Mouse (Mus musculus) kidney, adult 8-10 months (tissue): Measurements from ENCODE around the gene Abcg1.

ENCODE experiments used
- DNase-seq, 2 experiments: peaks; one replicate each; pipeline ENCODE4 v3.0.0; 2022

The Abcg1 gene

DNA sequence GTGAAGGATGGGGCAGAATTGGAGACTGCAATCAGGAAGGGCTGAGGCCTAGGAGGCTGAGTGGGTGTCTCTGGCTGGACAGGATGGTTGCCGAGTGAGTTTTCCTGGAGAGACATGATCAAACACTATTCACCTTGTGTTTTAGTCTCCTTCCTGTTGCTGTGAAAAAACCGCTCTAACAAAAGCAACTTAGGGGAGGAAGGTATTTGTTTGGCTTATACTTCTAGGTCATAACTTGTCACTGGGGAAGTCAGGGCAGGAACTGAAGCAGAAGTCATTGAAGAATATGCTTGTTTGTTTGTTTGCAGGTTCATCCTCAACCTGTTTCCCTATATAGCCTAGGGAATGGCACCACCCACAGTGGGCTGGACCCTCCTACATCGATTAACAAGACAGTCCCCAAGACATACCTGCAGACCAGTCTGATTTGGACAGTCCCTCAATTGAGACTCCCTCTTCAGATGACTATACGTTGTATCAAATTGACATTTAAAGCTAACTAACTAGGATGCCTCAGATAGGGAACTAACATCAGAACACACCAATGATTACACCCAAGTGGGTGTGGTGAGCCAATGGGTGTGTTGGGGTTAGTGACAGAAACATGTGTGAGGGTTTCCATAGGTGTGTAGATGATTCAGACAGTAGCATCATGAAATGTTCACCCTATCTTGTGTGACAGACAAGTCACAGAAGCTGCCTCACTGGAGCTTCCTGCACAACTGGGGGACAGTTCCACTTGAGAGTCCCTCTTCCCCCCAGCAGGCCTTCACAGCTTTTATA, 25.0 kb downstream of the Abcg1 start:
- no peak for DNase-seq

DNA sequence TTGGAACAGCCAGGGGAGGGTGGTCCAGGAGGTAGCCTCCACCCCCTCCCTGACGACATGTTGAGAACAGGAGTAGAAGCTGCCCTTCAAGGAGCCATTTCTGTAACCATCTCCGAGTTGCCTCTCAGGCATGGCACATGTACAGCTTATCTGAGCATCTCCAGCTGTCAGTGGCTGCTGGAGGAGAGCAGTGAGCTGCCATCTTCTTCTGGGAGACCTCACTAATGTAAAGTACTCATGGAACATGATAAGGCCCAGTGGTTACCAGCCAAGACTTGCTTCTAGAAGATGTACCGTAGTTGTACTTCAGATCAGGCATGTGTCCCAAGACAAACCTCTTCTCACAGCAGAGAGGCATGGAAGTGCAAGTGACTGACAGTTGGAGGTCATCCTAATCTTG, 28.0 kb downstream of the Abcg1 start:
- DNase-seq: no peak

DNA sequence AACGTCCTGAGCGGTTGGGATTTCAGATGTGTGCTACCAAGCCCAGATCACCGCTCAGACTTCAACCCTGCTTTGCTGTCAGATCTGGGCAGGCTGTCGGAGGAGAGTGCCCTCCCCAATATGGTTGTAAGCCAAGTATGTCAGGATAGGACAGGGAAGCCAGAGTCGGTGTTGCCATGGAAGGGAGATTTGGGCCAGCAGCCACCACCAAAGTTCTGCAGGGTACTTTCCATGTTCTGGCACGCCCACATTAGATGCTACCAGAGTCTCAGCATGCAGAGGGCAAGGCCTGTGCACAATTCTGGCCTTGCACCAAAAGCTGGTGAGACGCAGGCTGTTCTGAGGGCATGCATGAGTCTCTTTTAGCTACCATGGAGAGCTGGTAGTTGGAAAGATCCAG, 28.7 kb downstream of the Abcg1 start:
- no peak for DNase-seq

DNA sequence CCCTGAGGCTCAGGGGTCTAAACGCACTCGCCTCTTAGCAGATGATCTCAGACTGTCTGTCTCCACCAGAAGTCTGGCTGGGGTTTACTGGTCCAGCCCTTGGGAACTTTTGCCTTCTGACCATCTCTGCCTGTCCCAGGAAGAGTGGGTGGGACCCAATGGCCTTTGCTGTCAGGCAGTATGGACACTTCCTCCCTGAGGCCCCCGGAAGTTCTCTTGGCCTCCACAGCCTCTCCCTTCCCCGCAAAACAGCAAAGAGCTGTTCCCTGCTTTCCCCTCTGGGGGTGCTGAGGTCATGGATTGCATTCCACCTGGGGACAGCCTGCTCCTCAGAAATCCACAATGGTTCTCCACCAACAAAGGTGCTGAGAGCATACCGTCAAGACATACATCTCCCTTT, 31.2 kb downstream of the Abcg1 start:
- DNase-seq: no peak

DNA sequence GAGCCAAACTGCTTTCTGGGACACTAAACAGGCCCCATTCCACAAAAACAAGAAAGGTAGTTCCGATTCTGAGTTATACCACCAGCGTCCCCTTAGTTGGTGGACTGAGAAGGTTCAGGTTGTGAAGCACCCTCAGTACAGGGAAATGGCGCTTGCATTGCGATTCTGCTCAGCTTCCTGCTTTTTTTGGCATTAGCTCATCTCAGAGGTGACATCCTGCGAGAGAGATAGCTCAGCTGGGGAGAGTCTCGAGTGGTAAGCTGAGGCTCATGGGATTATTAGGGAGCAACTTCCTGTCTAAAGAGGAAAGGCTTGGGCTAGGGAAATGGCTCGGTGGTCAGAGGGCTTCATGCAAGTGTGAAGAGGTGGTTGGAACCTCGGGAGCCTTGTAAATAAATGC, 32.4 kb downstream of the Abcg1 start:
- no peak for DNase-seq

DNA sequence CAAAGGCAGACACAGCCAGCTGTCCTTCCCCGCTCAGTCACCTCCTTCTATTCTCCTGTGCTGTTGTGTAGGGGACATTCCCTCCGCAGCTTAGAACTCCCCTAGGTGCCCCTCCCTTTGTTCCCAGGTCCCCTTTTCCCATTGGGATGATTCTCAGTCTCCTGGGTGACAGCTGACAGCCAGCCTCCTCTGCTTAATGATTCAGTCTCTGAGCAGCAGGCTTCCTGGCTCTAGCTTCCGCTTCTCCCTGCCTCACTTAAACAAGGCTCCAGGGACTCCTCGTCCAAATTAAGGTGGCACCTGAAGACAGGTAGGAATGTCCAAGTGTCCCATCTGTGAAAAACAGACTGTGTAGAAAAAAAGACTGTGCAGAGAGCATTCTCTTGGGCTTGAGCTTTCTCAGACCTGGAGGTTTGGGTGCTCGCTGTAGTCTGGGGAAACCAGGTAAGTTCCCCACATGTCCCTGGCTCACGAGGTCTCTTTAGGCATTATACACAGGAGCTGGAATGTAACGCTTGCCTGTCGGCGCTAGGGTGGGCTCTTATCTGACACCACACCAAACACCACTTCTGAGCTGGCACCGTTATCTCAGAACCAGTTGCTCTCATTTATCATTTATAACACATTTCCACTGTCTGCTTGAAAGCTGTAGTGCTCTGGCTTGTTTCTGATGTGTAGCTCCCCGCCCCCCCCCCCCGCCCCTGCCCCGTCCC, 33.7 kb downstream of the Abcg1 start:
- DNase-seq: no peak

DNA sequence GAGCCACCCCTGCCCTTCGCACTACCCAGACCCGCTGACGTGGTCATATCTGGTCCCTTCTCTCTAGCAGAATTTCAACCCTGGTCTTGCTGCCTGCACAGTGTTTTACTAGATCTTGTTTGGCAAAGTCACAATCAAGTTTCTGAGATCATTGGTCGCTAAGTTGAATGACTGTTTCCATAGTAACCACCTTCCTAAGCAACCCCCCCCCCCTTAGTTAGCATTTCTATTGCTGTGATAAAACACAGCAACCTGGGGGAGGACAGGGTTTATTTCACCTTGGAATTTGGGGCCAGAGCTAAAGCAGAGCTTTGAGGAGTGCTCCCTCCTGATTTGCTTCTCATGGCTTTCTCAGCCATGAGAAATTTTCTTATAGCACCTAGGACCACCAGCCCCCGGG, 37.3 kb downstream of the Abcg1 start:
- DNase-seq: no peak

DNA sequence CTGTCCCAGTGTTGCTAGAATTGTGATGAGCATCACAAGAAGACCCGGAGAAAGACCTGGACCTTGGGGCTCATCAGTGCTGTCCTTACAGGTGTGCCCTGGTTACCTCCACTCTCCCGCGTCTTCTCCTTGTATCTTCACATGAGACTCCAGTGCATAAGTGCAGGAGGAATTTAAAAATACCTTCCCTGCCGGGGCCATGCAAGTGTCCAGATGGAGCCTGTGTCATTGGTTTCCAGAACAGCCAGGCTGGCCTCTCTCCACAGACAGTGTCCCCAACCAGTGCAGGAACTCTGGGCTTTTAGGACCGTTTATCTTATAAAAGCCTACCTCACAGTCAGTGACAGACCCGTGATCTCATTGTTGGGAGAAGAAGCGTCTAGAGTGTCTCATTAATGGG, 38.1 kb downstream of the Abcg1 start:
- DNase-seq: no peak

DNA sequence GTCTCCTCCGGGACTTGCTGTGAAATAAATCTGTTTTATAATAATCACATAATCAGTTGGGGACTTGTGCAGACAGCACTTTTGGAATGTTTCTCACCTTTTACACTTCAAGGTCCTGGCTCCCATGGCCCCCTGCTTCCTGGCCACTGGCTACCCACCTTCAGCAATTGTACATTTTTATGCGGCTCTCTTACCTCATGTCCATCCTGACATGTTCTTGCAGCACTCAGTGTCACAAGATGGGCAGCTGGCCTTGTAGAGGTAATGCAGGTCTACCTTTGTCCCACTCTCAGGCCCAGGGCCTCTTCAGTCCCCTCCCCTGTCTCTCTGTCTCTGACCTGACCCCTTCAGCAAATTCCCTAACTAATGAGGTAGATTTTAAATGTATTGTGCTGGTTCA, 39.4 kb downstream of the Abcg1 start:
- DNase-seq: no peak

DNA sequence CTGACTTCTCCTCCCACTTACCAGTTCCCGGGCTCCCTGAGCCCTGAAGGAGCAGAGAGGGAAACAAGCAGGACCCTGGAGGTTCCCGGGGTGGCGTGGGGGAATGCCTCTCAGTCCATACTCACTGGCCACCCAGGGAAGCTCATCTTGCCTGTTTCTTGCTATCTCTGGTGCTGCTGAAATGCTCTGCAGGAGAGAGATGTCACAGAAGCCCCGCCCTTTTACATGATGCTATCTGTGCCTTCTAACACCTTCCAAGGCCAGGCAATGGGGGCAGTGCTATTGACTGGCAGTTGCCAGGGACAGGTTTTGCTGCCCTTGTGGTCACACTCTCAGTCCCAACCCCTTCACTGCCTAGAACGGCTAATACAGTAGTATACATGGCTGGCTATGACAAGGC, 41.3 kb downstream of the Abcg1 start:
- DNase-seq: no peak

DNA sequence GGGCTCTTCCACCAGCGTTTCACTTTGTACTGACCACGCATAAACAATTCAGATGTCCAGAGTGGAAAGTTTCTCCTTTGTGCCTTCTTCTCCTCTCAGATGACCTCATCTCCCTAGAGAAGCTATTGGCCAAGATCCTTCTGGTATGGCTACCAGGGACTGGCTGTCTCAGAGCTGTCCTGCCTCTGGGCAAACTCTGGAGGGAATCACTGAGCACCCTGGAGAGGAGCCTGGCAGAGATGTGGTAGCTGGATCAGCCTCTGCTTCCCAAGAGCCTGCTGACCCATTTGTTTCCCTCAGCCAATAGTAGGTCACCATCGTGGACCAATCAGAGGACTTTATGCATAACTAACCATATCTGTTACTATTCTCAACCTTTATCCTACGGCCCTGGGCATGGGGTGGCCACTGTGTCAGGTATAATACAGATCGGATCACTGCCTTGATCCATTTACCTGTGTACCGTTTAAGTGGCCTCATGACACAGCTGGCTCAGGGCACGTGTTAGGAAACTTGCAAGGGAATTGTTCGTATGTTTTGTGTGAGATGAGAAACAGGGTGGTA, 45.6 kb downstream of the Abcg1 start:
- DNase-seq: no peak

DNA sequence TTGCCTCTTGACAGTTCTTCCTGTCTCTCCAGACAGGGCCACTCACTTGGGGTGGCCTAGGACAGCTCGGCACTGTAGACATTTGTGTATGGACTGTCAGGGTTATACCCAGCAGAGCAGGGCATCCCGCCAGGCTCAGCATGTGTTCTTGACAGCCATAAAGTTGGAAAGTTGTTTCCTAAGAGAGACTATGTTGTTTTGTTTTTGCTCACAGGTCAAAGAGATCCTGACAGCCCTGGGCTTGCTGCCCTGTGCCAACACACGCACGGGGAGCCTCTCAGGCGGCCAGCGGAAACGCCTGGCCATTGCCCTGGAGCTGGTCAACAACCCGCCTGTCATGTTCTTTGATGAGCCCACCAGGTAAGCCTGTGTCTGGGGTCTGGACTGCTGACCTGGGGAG, 46.3 kb downstream of the Abcg1 start:
- no peak for DNase-seq

DNA sequence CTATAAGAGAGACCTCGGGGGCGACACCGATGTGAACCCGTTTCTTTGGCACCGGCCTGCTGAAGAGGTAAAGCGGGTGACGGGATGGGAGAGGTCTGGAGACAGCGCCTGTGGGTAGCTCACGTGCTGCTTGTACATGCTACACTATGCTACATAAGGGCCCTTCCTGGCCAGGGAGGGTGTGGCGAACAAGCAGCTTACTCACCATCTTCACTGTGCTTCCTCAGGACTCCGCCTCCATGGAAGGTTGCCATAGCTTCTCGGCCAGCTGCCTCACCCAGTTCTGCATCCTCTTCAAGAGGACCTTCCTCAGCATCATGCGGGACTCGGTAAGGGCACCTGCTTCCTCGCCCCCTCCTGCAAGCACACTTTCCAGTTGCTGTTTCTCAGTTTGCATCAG, 50.9 kb downstream of the Abcg1 start:
- no peak for DNase-seq

DNA sequence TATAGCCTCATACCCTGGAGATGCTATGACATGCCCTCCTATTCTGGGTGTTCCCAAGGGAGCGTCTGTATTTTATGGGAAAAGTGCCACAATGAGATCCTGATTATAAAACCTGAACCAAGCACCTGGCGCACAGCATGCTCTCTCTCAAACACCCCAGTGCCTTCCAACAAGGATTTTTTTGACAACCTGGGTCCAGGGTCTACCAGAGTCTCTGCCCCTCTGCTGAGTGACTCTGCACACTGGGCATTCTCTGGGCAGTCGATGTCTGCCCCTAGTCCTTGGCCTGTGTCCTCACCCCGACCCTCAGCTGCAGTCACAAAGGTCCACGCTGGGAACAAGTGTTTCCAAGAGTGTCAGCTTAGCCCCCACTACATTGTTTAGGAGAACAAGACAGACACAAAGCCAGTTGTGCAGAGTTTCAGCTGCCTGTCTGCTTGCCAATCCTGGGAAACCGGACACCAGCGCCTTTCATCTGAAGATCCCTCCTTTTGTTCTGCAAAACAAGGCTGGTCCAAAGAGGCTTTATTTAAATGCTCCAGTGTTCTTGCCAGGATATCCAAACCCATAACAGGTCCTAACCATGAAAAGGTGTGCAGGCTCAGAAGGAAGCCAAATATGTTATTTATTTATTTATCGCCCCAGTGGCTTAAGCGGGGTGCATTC, 55.8 kb downstream of the Abcg1 start:
- no peak for DNase-seq

DNA sequence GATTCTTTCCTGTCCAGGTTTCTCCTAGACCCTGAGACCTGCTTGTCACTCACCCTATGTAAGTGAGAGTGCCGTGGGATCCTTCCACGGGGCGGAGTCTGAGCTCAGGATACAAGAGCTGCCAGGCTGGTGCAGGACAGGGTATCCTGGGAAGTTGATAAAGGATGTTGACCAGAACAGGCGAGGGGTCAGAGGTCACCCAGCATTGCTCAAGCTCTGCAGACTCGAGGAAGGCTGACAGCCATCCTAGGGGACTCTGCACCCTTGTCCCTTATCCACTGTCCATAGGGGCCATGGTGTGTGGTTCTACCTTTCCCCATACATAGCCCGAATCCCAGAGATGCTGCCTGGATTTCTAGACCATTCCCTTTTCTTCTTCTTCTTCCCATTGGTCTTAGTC, 58.6 kb downstream of the Abcg1 start:
- DNase-seq: no peak

DNA sequence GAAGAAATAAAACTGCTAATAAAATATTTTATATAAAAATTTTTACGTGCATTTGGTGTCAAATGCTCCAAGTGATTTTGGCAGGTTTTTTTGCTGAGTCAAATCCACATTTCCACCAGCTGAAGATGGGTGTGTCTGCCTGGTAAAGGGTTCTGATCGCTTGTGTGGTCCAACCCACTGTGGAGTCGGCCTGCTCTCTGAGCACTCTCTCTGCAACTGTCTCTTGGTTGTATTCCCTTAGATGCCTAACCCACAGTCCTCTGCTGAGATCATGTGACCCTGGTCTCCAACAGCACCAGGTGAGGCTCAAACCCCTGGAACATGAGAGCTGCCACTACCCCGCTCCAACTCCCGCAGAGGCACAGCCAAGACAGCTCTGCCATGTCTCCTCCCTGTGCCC, 60.5 kb downstream of the Abcg1 start:
- no peak for DNase-seq

DNA sequence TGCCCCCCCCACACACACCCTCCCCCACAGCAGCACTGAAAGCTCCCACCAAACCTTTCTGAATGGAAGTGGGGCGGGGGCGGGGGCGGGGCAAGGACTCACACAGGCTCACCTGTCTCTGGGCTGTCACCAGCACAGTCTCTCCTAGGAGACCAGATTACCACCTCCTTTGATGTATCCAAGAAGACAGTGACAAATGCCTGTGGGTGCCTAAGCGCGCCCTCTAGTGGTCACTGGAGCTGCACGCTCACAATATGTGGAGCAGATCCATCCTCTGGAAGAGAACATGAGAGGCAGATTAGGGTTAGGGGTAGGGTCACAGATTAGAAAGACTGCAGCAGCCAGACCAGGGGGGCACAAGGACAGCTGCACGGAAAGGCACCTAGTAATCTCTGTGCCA, 62.0 kb downstream of the Abcg1 start:
- peak; percentile 27 to 75 for DNase-seq

DNA sequence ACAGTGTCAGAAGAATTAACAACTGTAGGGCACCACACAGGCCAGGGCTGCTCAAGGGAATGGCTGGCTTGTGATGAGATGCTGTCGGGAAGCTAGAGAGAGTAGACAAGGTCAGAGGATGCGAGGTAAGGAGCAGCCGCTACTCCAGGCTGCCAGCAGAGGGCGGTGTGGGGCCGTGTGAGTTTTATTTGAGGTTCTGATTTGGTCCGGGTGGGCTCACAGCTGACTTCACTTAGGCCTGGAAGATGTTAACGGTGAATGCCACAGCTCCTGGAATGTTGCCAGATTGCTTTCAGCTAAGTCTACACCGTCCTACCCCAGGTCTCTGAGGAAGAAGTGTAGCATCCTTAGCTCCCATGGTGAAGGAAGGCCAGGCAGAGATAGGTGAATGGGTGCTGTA, 64.5 kb downstream of the Abcg1 start:
- DNase-seq: peak in 1 of 2 experiments; percentile 23

DNA sequence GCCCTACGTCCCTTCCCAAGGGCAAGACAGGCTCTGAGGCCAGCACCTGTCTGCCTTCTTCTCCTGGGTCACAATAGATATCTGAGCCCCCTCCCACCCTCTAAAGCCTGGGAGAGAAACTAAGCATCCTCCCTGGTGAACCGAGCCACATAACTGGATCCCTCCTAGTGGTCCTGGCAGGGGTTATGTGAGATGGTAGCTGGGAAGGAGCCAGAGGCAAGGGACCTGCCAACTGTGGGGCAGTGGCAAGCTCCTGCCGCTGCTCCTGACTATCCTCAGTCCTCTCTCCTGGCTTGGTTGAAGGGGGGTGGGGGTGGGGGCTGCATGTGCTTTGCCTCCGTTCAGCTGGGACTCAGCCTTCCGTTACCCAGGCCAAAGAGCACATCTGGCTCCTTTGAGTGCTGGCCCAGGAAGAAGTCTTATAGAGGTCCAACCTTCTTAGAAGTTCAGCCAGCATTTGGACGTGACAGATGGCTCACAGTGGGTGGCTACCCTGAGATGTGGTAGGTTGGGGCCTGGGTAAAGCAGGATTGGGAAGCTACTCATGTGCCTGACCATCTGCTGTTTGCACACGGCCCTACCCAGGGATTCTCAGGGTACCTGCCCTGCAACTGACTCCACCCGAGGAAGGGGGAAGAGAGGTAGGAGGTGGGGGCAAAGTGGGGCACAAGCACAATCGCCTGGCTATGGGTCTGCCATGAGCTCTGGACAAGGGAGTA, 68.2 kb downstream of the Abcg1 start:
- DNase-seq: no peak

DNA sequence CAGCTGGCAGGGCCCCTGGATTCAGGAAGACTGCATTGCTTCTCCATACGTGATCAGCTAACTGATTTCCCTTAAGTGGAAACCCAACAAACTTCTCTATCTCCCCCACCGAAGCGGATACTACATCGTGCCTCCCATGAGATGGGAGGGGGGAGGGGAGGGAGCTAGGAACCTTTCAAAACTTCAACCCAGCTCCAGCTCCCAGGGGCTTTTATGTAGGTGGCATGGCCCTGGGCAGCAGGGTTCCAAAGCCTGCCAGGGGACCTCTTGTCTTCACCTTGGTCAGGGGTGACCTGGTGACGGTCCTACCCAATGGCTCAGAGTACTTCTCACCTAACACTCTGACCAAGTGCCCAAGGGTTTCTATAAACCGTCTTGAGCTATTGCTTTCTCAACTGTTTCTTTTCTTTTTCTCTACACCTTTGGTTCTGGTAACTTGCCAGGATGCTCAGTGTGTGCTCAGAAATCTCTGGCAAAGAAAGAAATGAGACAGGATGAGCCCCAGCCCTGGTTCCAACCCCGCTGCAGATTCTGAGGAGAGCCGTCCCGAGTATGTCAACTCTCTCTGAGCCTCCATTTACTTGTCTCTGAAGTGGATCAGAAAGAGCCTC, 71.3 kb downstream of the Abcg1 start:
- no peak for DNase-seq

DNA sequence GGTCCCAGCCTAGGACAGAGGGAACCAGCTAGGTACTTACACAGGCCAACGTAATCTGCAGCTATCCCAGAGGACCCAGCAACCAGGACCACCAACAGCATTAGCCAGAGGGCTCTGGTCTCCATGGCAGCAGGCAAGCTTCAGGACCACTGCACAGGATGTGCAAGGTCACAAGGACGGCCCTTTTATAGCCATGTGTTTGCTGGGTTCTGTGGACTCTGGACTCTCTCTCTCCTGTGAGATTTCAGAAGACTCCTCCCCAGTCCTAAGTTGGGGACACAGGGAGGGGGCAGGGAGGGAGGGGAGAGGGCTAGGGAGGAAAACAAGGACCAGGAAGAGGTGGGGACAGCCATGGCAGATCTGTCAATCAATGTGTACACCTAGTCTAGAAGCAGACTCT, 72.0 kb downstream of the Abcg1 start, which contains the start of gene Tff3:
Gene Tff3 (minus strand): TSS at position 195 of the 400 bp plus-strand sequence.
- DNase-seq: no peak

DNA sequence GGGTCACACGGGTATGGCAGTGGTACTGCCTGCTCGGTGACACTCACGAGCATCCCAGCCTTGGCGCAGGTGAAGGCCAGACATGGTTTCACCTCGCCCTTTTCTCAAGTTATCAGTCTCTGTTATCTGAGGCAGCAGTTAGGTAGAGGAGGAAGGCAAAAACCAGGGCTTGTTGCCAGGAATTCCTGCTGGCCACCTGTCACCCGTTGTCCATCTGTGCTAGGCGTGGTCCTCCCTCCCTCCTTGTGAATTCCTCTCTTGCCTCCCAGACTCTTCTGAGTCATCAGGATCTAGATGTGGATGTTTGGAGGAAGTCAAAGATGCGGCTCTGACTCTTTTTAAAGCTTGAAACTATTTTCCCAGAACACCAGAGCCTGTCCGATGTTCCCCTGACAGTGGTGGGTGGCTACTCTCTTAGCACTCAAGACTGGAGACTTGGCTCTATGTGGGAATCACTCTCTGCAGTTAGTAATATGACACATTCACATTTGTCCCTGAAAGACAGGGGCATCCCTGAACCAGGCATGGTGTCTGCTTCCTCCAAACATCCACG, 73.9 kb downstream of the Abcg1 start:
- no peak for DNase-seq
